Mouse (Mus musculus) heart, embryonic 11.5 days (tissue): Measurements from ENCODE around the gene Cfap74. TPM values are rescaled to one million over a fixed set of nuclear protein-coding genes. Genes with fewer than 3 reads are reported as not detected.

Source experiments
- ATAC-seq: fragments of 200-750 bp; cut with Nextera tagmentation; replicated peaks from 2 replicates; pipeline ENCODE4 v1.8.0; 2017; ENCODE audit warnings: moderate library complexity; ENCODE audit not compliant: insufficient number of reproducible peaks, low FRiP score, low TSS enrichment
- H3K27ac ChIP-seq: fragments of 300-500 bp; sonication (generic); 2 replicates; pipeline ENCODE4 v1.5.1; 2014; ENCODE audit warnings: mild to moderate bottlenecking, low read depth, low read length
- H3K27me3 ChIP-seq: fragments of 300-500 bp; sonication (generic); 2 replicates; pipeline ENCODE4 v1.6.1; 2014; ENCODE audit warnings: mild to moderate bottlenecking, low read length, mixed read lengths; ENCODE audit not compliant: control insufficient read depth, insufficient read depth
- H3K36me3 ChIP-seq: fragments of 300-500 bp; sonication (generic); 2 replicates; pipeline ENCODE4 v1.6.1; 2014; ENCODE audit warnings: mild to moderate bottlenecking, low read length, moderate library complexity, mixed read lengths; ENCODE audit not compliant: control insufficient read depth, insufficient read depth
- H3K4me1 ChIP-seq: fragments of 300-500 bp; sonication (generic); 2 replicates; pipeline ENCODE4 v1.6.1; 2014; ENCODE audit warnings: low read length; ENCODE audit not compliant: control insufficient read depth, insufficient read depth
- H3K4me2 ChIP-seq: fragments of 300-500 bp; sonication (generic); 2 replicates; pipeline ENCODE4 v1.6.1; 2014; ENCODE audit warnings: mild to moderate bottlenecking, moderate library complexity
- H3K4me3 ChIP-seq: fragments of 300-500 bp; sonication (generic); 2 replicates; pipeline ENCODE4 v1.5.1; 2014; ENCODE audit warnings: low read depth, low read length
- H3K9ac ChIP-seq: fragments of 300-500 bp; sonication (generic); 2 replicates; pipeline ENCODE4 v1.6.1; 2014; ENCODE audit warnings: mild to moderate bottlenecking, low read depth, low read length, moderate library complexity
- H3K9me3 ChIP-seq: fragments of 300-500 bp; sonication (generic); replicated peaks from 2 replicates; pipeline ENCODE4 v1.6.1; 2016; ENCODE audit warnings: low read length; ENCODE audit not compliant: control insufficient read depth
- WGBS: fragments of 180-500 bp; shearing (Covaris S2); extraction: QIAGEN DNeasy Blood & Tissue Kit; methylation state at CpG from one replicate; pipeline ENCODE4 v1.1.7; 2014; ENCODE audit not compliant: insufficient replicate concordance; 5-methylcytosine and 5-hydroxymethylcytosine counted together
- polyA plus RNA-seq: library from polyadenylated mRNA; unstranded; fragments of >200 nt; fragmentation: Nextera tagmentation; extraction: Ambion mirVana; gene quantifications from 2 replicates; pipeline ENCODE4 v1.2.1, GENCODE M21; 2014

Gene Cfap74
- polyA plus RNA-seq, 1 experiment from 2014 or later, result 1.8 TPM

GRCm38 (mm10) chr4:155397511-155398221 is 11.3 kb upstream of the Cfap74 start, which contains the start of gene Gabrd:
Gene Gabrd, minus strand, starts transcription at chr4:155398112.
- Histone ChIP-seq H3K4me3 (peak within 1 kb of the TSS; percentile 37), H3K9ac (no peak within 1 kb of the TSS), H3K27ac (no peak within 1 kb of the TSS), H3K4me1 (peaks cover 7% of the 10 kb centered on the region), H3K27me3 (peaks cover 40% of the 10 kb centered on the region), H3K36me3 (no peaks in the 10 kb centered on the region), H3K9me3 (no peaks in the 10 kb centered on the region), H3K4me2 (peak within 1 kb of the TSS; percentile 77)
- under 1% methylated on average over 45 of the region's 57 CpGs for WGBS
- no peak; the same call in 1 of the 2 replicates for ATAC-seq

GRCm38 (mm10) chr4:155398222-155398540 is 10.8 kb upstream of the Cfap74 start:
- Histone ChIP-seq H3K9me3 (no peaks in the 10 kb centered on the region), H3K4me1 (peaks cover 7% of the 10 kb centered on the region), H3K9ac (no peak overlapping the region), H3K4me3 (peak overlapping the region; percentile 37), H3K36me3 (no peaks in the 10 kb centered on the region), H3K27me3 (peaks cover 40% of the 10 kb centered on the region), H3K4me2 (peak overlapping the region; percentile 77), H3K27ac (no peak overlapping the region)
- no peak for ATAC-seq
- 3% methylated on average over 9 of the region's 9 CpGs for WGBS

GRCm38 (mm10) chr4:155401121-155401520 is 7.9 kb upstream of the Cfap74 start:
- Histone ChIP-seq H3K4me1 (peaks cover 7% of the 10 kb centered on the region), H3K27ac (no peak overlapping the region), H3K36me3 (no peaks in the 10 kb centered on the region), H3K9me3 (no peaks in the 10 kb centered on the region), H3K27me3 (peaks cover 29% of the 10 kb centered on the region), H3K9ac (no peak overlapping the region), H3K4me3 (no peak overlapping the region), H3K4me2 (no peak overlapping the region)
- 64% methylated on average over 7 of the region's 7 CpGs for WGBS
- ATAC-seq, result no peak

GRCm38 (mm10) chr4:155402489-155402888 is 6.5 kb upstream of the Cfap74 start:
- WGBS, result 76% methylated on average over 1 of the region's 1 CpGs
- Histone ChIP-seq H3K9ac (no peak overlapping the region), H3K36me3 (no peaks in the 10 kb centered on the region), H3K4me2 (no peak overlapping the region), H3K4me1 (peaks cover 7% of the 10 kb centered on the region), H3K27me3 (peaks cover 20% of the 10 kb centered on the region), H3K27ac (no peak overlapping the region), H3K9me3 (no peaks in the 10 kb centered on the region), H3K4me3 (no peak overlapping the region)
- no peak for ATAC-seq

- WGBS, result 2% methylated on average over 8 of the region's 8 CpGs
- Histone ChIP-seq H3K27me3 (no peaks in the 10 kb centered on the region), H3K4me3 (peak overlapping the region; percentile 41), H3K4me1 (0 out of 2 replicates have a peak, but pooled peaks cover 4% of the 10 kb centered on the region), H3K27ac (no peak overlapping the region), H3K36me3 (no peaks in the 10 kb centered on the region), H3K4me2 (peak overlapping the region; percentile 69), H3K9ac (no peak overlapping the region), H3K9me3 (no peaks in the 10 kb centered on the region)
- ATAC-seq, result no peak
Observed at GRCm38 (mm10) chr4:155408695-155409057, 314 bp upstream of the Cfap74 start.

- Histone ChIP-seq H3K4me1 (0 out of 2 replicates have a peak, but pooled peaks cover 4% of the 10 kb centered on the region), H3K9me3 (no peaks in the 10 kb centered on the region), H3K4me3 (no peak overlapping the region), H3K9ac (no peak overlapping the region), H3K27me3 (no peaks in the 10 kb centered on the region), H3K27ac (no peak overlapping the region), H3K36me3 (no peaks in the 10 kb centered on the region), H3K4me2 (no peak overlapping the region)
- ATAC-seq, result no peak
- WGBS, result 88% methylated on average over 6 of the region's 6 CpGs
Observed at GRCm38 (mm10) chr4:155412124-155412523, 3.1 kb downstream of the Cfap74 start.

GRCm38 (mm10) chr4:155413641-155414335 is 4.8 kb downstream of the Cfap74 start:
- Histone ChIP-seq H3K9ac (no peak overlapping the region), H3K9me3 (no peaks in the 10 kb centered on the region), H3K4me3 (no peak overlapping the region), H3K4me2 (no peak overlapping the region), H3K4me1 (no peaks in the 10 kb centered on the region), H3K27ac (no peak overlapping the region), H3K36me3 (no peaks in the 10 kb centered on the region), H3K27me3 (no peaks in the 10 kb centered on the region)
- ATAC-seq, result no peak
- 87% methylated on average over 11 of the region's 11 CpGs for WGBS

GRCm38 (mm10) chr4:155414656-155415235 is 5.8 kb downstream of the Cfap74 start:
- no peak overlapping the region for H3K4me3 ChIP-seq
- H3K9me3 ChIP-seq, result no peaks in the 10 kb centered on the region
- H3K36me3 ChIP-seq, result no peaks in the 10 kb centered on the region
- ATAC-seq, result no peak
- no peak overlapping the region for H3K9ac ChIP-seq
- no peaks in the 10 kb centered on the region for H3K27me3 ChIP-seq
- no peak overlapping the region for H3K27ac ChIP-seq
- H3K4me2 ChIP-seq, result no peak overlapping the region
- WGBS, result 74% methylated on average over 9 of the region's 9 CpGs
- H3K4me1 ChIP-seq, result no peaks in the 10 kb centered on the region
